Mouse (Mus musculus) right cerebral cortex, postnatal 4 days (tissue): ENCODE data around the gene Mettl24.
"Not testable (repeated sequence)": the region's sequence is repeated elsewhere in the genome, so short reads cannot be mapped to it uniquely, and the experiment has no call there.

Experiments
- DNase-seq: peaks from one replicate; pipeline ENCODE4 v3.0.0-alpha.2; 2022

The Mettl24 gene

GRCm38 (mm10) chr10:40750293-40751047, 67.4 kb downstream of the Mettl24 start:
- no peak for DNase-seq

DNA sequence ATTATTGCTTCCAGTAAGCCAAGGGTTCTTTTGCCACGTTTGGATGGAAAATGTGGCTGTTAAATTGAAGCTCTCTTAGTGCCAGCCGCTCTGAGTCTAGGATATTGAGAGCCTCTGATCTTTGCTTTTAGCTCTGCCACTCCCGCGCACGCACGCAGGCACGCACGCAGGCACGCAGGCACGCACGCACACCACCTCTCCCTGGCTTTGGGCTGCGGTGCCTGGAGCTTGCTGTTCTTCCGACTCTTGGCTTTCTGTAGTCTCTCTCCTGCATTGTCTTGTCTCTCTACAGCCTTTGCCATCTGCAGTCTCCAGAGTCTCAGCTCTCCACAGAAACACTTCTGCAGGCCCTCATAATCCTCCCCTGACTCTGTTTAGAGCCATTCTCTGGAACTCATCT, 68.1 kb downstream of the Mettl24 start:
- DNase-seq: no peak

GRCm38 (mm10) chr10:40753036-40753435, 70.0 kb downstream of the Mettl24 start:
- DNase-seq: no peak

DNA sequence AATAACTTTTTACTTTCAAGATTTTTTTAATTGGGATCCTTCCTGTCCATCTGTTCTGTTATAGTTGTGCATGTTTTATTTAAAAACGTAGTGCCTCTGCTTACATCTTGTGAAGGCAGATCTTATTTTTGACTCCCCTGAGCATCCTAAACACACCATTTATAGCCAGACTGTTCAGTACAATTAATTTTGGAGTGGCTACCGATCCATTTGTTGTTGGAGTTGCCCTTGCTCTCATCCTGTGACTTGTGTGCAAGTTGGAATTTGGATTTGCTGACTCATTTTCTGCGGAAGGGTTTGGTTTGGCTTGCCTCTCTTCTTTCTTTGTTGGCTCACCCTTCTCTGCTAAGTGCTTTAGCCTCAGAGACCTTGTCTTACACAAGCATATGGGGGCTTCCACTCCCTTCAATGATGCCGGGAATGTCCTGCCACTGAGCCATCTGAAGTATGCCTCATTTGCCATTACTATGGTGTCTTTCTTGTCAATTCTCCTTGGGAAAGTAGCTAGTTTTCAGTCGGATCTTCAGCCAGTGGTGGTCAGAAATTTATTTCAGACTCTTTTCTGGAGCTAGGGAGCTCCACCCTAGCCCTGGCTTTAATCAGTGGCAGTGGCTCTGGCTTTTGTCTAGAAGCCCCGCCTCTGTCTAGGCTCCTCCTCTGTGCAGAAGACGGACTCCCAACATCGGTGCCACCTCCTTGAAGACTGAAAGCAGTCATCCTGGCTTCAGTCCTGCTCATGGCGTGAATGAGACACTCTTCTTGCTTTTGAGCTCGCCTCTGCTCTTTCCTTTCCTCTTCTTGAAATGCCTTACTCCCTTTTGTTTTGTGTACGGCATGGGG, 75.3 kb downstream of the Mettl24 start:
- no peak for DNase-seq

- DNase-seq: not testable (repeated sequence)
Observed at GRCm38 (mm10) chr10:40759391-40760194, 76.5 kb downstream of the Mettl24 start.

DNA sequence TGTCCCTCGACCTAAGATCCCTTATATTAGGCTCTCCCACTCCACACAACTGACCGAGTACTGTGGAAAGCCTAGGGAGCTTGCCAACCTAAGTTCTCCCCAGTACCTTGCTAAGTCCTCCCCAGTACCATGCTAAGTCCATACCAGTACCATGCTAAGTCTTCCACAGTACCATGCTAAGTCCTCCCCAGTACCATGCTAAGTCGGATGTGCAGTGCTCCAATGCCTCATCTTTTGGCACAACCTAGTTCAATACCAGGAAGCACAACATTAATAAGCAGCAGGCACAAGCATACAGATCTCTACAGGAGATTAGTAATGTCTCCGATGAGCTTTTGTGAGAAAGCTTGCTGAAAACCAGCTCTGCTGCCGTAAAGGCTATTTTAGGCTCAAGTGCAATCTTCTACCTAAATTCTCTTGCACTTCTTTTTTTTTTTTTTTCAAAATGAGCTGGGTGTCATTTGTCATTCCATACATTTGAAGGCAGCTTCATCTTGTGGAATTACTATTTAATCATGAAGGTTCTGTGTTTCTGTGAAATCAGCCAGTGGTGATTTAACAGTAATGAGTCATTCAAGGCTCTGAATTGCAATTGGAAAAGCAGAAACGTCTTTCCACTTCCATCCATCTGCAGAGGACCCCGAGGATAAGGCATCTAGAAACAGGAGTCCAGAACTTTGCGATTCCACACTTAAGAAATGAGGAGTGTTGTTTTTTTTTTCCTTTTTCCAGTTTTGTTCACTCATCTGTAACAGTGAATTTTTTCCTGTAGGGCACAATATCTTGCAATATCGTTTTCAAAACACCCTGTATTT, 77.3 kb downstream of the Mettl24 start:
- DNase-seq: no peak

- DNase-seq: no peak
Observed at GRCm38 (mm10) chr10:40761010-40761752, 78.1 kb downstream of the Mettl24 start.

DNA sequence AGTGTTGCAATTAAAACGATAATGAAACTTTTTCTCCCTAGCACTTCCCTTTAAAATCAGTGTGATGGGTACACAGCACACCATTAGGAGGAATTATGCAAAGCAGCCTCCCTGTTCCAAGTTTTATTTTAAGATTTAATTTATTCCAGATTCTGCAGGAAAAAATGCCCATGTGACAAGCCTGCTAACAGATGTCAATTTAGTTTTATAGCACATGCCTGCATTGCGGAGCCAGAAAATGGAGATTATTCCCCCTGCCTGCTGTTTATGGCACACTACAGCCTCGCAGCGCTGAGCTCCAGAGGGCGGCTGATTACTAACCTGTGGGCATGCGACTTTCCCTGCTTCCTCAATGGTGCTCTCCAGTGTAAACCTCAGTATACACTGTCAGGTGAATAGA, 79.5 kb downstream of the Mettl24 start:
- DNase-seq: peak; percentile 25

DNA sequence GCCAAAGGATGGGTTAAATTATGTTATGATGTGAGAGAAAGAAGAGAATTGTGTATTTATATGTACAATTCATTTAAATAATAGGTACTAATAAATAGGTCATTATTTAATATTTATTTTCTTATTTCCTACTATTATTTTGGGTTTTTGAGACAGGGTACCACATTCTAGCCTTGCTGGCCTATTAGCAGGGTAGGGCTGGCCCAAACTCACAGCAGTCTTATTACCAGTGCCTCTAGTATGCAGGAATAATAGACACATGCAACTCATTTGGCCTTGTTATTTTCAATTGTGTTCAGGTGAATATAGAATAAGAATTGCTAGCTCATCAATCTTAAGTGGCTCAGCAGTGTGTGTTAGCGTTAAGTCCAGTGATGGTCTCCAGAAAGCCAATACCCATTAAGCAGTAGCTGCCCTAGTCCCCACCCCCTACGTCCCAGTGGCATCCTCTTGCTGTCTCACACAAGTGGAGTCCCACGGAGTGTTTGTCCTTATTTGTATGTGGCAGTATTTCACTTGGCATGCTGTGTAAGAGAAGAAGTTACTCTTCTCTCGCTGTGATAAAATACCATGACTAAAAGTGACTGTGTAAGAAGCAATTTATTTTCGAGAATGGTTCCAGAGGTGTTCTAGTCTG, 80.1 kb downstream of the Mettl24 start:
- DNase-seq: no peak

DNA sequence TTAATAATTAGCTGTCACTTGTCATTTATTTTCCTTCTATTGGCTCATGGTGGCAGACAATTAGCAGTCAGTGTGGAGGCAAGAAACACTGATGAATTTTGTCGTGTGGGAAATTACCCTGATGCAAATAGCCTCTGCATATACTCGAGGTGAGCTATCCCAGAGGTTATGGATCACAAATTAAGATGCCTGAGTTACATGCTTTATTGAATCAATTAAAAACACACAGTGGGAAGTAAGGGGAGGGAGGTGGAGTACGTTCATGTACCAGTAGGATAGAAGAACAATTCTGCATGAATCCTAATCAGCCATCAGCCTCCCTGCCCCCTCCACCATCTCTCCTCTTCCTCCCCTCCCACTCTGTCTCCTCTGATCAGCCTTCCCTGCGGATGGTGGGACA, 89.2 kb downstream of the Mettl24 start:
- no peak for DNase-seq

GRCm38 (mm10) chr10:40775151-40775550, 92.1 kb downstream of the Mettl24 start:
- no peak for DNase-seq

- DNase-seq: no peak
Observed at GRCm38 (mm10) chr10:40775655-40776054, 92.6 kb downstream of the Mettl24 start.

DNA sequence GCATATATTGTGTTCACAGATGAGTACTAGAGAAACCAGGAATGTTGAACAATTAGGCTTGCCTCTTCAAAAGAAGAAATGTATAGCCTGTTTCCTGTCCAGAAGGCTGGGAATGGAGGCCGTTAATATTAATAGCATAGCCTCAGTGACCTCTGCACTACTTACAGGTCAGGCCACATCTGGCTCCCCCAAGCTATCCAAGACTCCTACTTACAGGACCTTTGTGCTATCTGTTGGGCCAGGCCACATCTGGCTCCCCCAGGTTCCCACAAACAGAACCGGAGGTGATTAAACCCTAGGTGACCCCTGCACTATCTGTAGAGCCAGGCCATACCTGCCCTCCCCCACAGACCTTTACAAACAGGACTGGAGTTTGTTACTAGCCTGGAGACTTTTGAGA, 94.1 kb downstream of the Mettl24 start:
- DNase-seq: no peak

GRCm38 (mm10) chr10:40778472-40778871, 95.4 kb downstream of the Mettl24 start:
- no peak for DNase-seq

- DNase-seq: no peak
Observed at GRCm38 (mm10) chr10:40790406-40790805, 107.3 kb downstream of the Mettl24 start.

GRCm38 (mm10) chr10:40792115-40792514, 109.0 kb downstream of the Mettl24 start:
- no peak for DNase-seq

- DNase-seq: no peak
Observed at GRCm38 (mm10) chr10:40805221-40805620, 122.1 kb downstream of the Mettl24 start.

DNA sequence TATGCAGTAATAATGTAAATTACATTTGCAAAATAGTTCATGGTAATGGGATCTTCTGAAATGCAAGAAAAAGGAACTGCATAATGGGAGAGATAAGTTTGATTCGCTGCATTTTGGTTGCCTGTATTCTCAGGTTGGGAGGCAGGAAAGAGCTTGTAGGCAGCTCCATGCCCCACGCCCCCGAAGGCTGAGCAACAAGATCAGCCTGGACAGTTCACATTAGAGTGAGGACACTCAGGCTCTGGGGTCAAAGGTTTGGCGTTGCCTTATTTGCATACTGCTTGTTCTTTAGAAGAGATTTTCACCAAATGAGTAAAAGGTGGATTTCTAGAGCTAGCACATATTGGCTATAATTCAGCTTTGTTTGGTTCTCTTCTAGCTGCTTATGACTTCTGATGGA, 123.1 kb downstream of the Mettl24 start:
- DNase-seq: no peak

DNA sequence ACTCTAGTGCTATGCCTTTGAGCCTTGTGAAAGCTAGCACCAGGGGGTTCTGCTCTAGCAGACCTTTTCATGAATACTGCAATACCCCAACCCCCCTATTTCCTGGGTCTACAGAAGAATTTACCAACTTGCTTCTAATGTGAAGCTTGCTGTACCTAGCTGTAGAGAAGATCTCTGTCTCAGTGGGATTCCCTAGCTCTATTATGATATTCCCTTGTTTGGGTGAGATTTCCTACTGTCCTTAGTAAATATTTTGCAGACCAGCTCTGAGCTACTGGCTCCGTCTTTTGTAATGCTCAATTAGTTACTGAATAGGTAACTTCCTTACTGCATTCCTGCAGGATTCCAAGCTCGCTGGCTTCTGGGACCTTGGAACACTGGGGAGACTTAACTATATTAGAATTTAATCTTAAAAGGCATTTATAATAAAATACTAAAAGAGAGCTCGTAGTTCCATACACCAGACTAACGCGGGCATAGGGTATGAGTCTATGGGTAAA, 126.4 kb downstream of the Mettl24 start:
- not testable (repeated sequence) for DNase-seq

GRCm38 (mm10) chr10:40813627-40814026, 130.5 kb downstream of the Mettl24 start:
- no peak for DNase-seq

DNA sequence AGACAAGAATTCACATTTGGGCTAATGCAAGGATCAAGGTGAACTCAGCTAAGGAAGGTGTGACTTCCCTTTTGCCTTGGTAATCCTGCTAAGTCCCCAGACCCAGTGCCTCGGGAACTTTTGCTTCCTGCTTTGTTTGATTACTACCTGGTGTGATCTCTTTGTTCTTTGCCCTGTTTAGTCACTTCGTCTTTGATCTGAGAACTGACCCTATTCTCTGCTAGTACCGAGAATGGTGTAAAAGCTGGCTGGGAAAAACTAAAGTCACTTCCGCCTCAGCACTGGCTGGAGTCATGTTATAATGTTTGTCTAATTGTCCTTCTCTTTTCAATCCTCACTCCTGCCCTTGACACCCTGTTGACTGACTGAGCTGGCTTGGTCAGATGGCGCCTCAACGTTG, 133.4 kb downstream of the Mettl24 start:
- DNase-seq: no peak
